Mouse (Mus musculus) kidney, adult 9 months (tissue): ENCODE results near the gene Edem3.
A peak's percentile ranks its signal among the peaks of the same experiment; 100 is the strongest.
"Not testable (repeated sequence)": the region's sequence is repeated elsewhere in the genome, so short reads cannot be mapped to it uniquely, and the experiment has no call there.

Source experiments
- DNase-seq: peaks from one replicate; pipeline ENCODE4 v3.0.0; 2022

Gene Edem3

DNA sequence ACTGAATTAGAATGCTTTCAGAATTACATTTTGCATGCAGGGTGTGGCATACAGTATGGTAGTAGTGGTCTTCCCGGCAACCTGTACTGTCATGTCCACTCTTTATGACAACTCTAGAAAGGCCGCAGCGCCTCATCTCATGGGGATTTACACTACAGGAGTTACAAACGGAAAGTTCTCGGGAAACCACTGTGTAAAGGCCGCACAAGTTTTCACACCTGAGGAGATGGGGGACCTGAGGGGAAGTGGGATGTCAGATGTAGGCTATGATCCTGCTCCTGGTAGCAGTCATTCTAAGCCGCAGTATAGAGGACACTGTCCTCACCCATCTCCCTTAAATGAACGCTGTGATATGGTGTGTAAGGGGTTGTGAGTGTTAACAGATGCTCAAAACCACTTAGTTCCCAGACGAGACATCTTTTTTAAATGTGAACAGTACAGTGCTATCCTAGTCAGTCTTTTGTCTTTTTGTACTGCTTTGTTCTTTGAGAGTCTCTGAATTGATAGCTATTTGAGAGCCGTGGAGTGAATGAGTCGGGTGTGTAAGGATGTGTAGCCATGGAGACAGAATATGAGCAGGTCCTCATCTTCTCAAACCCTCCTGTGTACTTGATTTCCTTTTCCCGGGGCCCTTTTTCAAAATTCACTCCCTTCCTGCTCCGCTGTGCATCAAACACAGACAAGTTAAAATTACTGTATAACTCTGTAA is 57.0 kb downstream of the Edem3 start:
- no peak for DNase-seq

DNA sequence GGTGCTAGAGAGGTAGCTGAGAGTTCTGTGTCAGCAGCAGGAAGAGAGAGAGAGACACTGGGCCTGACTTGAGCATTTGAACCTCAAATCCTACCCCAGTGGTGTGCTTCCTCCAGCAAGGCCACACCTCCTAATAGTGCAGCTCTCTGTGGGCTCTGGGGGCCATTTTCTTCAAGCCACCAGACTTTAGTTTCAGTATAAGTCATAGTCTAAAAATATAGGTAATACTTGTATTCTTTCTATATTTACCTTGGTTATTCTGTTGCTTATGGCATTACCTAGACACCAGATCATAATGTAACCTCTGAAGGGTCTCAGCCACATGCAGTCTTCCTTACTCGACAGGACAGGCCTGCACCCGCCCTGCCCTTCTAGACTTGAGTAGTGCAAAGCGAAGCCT is 60.9 kb downstream of the Edem3 start:
- no peak for DNase-seq

DNA sequence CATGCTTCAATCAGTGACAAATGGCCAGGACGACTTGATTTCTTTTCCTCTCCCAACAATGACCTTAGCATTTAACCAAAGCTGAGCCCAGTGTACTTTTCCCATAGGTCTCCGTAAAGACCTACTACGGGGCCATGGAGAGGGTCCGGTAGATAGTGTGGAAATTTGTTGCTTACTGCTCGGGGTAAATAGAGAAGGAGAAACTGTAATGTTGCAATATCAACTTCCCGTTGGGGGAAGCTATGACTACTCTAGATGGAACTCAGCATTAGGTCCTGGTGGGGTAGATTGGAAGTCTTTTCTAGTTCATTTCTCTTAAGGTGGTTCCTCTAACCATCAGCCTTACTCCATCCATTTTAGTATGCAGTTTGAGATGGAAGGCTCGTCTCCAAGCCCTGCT is 64.0 kb downstream of the Edem3 start:
- no peak for DNase-seq

DNA sequence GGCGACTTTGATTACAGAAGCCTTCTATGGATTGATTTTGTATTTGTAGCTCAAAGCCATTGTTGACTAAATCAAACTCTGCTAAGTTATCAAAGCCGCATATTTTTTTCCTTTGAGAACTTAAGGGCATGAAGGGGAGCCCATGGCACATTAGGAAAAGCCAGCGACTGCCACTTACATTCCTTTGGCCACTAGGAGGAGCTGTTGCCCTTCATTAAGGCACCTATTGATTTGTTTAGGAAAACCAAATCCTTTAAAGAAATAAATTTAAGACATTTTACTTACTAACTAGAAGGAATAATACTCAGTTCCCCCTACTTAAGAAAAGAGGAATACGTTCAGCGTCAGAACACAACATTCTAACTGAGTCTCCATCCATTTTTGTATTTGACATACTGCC is 65.3 kb downstream of the Edem3 start:
- DNase-seq, result peak; percentile 77

DNA sequence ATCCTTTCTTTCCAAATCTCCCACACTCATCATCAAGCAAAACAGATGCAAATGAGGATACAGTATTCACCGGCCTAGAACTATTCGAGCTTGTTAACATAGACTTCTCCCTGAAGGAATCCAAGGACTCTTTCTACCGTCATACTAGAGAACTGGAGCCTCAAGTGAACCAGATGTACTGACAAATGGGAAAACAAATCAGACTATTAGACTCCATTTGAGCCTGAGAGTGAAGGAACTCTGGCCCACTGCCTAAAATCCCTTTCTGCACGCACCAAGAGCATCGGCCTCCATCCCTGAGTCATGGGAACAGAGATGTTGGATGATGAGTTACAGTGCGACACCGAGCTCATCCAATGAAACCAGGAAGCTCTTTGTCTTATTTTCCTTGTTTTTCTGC is 69.9 kb downstream of the Edem3 start:
- no peak for DNase-seq

DNA sequence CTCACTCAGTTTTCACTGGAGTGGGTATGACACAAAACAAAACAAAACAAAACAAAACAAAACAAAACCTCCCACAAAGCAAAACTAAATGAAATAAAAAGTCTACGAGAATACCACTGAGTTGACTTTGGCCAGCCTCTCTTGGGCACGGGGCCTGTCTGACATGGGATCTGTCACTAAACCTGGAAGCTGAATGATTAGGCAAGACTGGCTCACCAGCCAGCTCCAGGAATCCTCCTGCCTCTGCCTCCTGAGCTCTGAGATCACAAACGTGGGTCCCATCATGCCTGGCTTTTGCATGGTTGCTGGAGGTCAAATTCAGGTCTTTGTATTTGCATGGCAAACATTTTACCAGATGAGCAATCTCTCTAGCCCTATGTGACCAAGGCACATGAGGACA is 76.6 kb downstream of the Edem3 start:
- no peak for DNase-seq

DNA sequence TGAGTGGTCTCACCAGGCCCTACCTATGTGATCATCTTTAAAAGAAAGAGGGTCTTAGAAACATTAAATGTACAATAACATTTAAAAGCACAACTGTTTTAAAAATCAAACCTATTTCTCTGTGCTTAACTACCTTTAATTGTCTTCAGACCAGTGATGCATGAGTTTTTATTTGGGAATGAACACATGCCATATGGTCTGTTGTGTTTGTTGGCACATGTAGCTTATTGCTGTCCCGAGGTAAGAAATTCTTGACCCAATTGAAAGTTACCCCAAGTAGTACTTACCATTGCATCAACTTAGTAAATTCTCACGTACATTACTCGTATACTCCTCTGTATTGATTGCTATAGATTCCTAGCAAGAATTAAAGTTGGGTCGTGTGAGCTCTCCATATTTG is 80.1 kb downstream of the Edem3 start:
- DNase-seq, result no peak

DNA sequence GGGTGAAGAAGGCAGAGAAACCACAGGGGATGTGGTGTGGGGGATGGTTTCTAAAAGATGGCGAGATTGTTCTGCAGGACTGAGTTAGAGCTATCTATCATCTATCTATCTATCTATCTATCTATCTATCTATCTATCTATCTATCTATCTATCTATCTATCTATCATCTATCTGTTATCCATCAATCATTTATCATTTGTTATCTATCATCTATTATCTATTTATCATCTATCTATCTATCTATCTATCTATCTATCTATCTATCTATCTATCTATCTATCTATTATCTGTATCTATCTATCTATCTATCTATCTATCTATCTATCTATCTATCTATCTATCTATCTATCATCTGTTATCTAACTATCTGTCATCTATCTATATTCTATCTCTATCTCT is 85.2 kb downstream of the Edem3 start:
- DNase-seq, result not testable (repeated sequence)

DNA sequence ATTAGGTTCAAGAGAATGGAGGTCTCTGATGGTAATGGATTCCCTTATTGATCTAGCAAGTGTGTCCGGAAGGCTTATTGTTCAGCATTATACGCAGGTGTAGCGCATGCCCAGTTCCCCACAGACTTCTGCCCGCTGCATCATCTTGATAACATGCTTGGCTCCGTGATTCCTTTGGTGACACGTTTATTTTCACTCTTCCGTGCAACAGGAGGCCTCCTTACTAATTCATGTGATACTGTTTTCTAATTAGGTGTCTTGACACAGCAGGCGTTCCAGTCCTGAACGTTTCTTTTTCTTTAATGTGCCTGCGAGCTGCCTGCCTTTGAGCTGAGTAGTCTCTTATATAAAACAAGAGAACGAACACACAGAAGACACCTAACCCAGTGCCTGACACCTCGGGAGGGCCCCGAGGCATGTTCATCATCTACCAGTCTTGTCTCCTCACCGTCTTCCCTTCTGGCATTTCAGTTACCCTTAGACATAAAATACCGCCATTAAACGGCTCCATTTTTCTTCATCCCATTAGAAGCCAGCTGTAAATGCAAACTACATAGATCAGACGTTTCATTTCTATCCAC is 90.2 kb downstream of the Edem3 start:
- no peak for DNase-seq

DNA sequence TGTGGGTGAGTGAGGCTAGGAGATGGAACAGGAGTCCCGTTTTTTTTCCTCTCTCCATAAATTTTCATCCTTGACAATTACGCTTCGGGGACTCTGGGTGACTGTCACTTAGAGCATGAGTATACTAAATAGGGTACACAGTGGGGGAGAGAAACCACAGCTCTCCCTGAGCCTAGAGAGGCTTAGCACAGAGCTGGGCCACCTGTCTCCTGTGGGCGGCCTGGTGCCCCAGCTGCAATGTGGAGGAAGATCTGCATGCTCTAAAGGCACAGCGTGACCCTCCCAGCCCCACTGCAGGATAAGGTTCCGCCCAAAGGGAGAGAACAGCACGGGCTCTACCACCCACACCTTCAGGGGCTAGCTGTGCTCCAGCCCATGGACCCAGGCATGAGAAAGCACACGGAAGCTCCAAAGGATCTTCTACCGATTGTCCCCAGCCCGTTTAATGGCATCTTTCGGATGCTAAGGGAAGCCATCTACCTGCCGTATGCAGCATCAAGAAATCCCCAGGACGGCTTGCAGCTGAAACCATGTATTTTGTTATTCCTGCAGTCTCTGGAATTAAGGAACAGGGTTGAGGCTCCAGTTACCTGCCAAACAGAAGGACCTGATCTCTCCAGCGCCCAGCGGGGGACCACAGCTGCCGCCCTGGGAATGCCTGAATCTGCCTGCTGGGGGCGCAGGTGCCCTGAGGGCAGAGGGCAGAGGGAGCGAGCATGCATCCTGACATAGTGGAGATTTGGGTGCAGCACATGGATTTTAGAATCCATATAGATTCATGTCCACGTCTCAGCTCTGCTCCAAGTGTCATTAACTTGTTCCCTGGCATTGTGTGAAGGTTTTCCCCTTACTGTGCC is 91.0 kb downstream of the Edem3 start:
- no peak for DNase-seq

DNA sequence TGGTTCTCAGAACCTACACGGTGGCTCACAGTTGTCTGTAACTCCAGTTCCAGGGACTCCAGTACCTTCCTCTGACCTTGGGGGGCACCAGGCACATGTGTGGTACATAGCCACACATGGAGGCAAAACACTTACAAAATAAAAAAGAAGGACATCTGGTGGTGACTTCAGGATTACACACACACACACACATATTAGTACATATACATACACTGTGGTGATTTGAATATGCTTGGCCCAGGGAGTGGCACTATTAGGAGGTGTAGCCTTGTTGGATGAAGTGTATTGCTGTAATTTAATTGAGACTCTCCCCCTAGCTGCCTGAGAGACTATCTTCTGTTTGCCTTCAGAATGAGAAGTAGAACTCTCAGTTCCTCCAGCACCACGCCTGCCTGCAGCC is 93.1 kb downstream of the Edem3 start:
- no peak for DNase-seq

DNA sequence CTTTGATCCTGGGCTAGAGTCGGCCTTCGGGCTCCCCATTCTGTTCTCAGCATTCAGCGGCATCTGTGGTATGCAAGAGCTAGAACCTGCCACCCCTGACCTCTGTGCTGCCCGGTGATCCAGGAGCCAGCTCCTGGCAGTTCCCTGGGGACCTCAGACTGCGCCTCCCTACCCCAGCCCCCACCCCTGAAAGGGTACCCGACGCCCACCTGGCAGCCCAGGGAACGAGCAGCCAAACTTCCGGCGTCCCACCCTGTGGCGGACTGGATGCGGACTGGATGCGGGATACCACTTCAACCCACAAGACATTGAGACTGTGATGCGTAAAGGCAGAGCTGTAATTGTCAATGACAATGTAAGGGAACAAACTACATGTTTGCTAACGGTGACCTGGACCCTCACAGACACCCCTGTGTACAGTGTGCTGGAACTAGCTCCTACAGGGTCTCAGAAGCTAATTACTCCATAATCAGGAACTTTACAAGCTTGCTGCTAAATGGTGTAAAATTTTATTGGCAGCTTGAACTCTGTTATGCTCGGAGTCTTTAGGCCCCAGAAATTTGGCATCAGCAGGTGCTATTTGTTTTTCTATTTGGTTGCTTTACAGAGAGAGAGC is 94.9 kb downstream of the Edem3 start:
- DNase-seq, result no peak

DNA sequence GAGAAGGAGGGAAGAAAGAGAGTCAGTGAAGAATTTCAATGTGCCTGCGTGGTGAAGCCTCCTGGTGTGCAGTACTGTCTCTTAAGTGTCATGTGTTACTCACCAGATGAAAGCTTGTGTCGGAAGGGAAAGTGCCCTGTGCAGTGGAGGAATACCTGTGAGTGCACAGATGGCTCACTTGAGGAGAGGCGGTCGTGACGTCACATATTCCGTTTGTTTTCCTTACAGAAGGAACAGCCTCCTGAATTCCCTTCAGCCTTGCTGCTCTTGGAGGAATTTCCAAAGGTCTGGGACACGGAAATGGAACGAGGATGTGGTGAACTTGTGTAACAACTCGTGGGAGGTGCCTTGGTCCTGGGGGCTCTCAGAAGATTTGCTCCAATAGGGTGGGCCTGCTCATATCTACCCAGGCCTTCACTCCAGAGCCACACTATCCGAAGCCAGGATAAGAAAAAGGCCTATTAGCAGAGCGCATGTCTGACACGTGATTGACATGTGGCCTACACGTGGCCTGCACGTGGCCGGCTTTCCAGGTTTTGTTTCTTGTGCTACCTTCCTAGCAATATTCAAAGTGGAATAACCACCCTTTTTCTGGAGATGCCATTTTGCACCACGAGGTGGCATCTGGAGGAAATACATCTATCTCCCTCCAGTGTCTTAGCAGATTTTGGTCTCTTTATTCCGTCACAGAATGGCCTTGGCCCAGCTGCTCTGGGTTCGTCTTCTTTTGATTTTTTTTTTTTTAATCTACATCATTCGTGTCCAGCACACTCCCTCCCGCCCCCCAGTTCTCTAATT is 96.1 kb downstream of the Edem3 start:
- DNase-seq, result no peak

DNA sequence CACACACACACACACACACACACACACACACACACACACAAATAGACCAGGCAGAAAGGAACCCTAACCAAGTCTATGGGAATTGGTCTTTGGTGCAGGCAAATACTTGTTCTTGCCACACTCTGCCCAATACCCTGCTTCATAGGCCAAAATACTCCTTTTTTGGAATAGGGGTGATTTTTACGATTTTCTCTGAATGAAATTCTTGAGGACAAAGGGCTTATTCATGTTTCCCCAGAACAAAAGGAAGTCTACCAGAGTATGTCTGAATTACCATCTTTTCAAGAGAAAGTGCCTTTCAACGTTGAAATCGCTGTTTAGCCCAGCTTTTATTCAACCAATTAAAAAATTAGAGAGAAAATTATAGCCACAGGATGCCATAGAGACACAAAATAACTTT is 96.8 kb downstream of the Edem3 start:
- no peak for DNase-seq

DNA sequence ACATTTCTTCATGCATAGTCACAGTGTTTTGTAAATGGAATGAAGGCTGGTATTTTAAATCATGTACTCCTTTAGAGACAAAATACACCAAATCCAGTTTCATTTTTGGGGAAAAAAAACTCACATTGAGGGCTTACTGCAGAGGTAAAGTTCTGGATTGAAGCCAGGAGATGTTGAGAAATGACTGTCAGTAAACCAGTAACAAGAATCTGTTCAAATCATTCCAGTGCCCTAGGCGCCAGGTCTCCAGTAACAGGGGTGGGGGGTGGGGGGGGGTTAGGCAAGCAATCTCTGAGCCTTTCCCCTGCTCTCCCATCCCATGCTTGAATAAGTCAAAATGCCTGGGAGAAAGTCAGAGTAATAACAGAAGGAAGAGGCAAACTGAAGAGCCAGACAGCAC is 100.4 kb downstream of the Edem3 start:
- DNase-seq, result no peak

DNA sequence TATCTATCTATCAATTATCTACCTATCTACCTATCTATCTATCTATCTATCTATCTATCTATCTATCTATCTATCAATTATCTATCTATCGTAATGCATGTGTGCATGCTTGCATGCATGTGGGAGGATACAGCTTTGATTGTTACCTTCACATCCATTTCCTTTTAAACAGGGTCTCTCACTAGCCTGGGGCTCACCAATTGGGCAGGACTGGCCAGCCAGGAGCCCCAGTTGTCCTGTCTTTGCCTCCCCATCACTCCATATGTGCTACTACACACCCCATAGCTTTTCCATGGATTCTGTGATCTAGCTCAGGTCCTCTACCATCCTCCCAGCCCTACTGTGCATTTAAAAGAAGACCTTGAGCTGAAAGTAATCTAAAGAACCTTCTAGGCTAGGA is 103.3 kb downstream of the Edem3 start:
- DNase-seq, result no peak

DNA sequence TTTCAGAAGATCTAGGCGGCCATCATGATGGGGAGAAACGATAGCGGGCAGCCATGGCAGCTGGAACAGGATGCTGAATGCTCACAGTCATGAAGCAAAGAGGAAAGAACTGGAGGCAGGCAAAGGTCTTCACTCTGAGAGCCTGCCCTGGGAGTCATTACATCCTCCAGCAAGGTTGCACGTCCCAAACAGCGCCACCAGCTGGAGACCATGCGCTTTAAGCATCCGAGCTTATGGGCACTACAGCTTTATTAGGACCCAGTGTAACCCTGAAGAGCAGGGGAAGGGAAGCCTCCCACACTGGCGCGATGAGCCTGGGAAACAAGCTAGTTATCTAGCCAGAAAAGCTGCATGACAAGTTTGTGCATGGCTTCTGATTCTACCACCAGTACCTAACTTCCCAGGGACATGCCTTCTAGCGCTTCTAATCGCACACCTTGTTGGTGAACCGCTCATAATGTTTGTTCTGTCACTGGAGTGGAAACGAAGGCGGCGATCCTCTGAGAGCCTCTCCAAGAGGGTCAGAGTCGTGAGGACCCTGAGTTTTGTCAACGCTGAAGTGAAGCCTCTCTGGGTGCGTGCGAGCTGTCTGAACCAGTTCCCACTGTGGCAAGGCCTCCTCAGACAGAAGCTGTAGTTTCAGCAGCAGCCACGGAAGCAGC is 106.3 kb downstream of the Edem3 start:
- no peak for DNase-seq

DNA sequence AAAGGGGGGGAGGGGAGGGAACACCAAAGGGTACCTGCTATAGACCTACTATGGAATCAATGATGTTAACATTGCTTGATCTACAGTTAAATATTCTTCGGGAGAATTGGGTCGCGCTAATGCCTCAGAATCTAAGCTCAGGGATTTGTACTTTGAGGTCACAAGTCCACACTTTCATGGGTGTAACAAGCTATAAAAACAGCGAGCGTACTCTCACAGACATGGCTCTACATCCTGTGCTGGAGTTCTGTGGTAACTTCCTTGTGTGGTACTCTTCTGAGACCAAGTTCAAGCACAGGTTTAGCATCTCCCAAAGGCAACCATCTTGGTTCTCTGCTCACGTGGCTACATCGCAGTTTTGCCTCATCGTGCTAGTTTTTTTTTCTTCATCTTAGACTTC is 106.9 kb downstream of the Edem3 start:
- DNase-seq, result no peak

DNA sequence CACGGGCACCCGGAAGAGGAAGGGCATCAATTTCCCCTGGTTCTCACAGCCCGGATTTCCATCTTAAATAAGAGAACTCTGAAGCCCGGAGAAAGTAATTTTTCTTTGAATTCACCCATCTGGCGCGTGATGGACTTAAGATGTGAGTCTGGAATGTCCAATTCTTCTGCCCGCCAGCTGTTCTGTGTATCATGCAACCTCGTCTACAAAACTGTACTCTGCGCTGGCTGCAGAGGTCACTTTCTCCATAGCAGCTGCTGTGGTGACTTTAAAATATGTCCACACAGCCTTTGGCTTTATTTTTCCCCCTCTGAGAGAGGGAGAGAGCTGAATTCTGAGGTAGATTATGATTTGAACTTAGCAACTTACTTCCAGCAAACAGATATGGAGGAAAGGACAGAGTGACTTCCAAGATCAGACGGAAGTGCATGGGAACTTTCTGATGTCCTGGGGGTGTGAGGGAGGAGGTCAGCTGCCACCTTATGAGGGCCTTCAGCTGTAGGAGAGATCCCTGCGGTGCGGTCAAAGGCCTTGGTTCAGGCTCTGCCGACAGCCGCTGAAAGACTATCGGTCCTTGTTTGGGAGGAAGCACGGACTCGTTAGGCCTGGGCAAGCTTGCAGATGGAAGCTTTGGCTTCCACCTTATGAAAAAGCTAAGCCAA is 108.1 kb downstream of the Edem3 start:
- DNase-seq, result no peak

DNA sequence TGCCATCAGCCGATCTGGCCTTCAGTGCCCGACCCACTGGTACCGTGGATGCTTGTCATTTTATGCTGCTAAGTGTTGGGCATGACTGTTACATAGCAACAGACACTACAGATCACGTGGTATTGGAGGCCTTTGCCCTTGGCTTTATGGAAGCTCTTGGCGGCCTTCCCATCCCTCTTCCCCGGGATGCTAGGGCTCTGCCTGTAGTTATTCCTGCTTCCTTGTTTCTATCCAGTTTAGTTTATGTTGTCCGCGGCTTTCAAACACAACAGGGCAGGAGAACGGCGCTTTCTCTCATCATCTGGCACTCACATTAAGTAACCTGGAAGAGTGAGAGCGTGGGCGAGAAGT is 108.6 kb downstream of the Edem3 start:
- peak; percentile 19 for DNase-seq

DNA sequence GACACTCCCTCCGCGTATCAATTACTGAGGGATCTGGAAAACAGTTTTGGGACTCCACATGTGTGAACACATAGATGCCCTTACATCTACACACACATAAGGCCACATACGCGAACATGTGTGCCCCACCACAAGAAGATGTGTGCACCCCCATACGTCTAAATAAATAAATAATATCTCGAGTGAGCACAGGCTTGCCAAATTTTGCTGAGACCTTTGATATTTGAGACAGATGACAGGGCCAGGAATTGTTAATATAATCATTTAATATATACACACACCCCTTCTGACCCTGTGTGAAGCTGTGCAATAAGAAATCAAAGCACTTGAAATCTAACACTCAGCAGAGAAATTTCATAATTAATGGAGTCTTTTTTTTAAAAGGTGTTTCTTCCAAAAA is 109.2 kb downstream of the Edem3 start:
- no peak for DNase-seq
